Mouse (Mus musculus): Measurements from ENCODE around the gene Gtf2f2.

DNA sequence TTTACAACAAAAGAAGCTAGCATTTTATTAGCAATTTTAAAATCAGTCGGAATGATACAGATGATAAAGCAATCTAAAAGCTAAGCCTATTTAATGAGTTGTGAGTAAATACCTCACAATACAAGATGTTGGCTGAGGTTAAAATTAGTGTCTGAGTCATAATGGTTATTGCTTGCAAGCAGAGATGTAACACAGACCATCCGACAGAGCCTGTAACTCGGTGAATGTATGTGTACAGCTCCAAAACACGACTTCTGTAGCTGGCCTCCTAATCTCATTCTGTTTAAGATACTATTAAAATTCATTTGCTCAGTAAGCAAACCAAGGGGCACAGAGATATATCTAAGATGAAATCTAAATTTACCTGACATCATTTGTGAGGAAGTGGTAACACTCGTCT is 43.4 kb downstream of the Gtf2f2 start:
- TF ChIP-seq POLR2A (IDR thresholded peaks at IDR 0.05; ENCODE audit: borderline replicate concordance, control insufficient read depth, low read depth, low read length) (no peak), CTCF (IDR thresholded peaks at IDR 0.05; ENCODE audit: control insufficient read depth, insufficient read depth, low read length) (no peak)
